11 mouse cellular contexts compared by ENCODE assay signal in genomic region chr11:72587537-72588233, GRCm38 (mm10). TPM values are rescaled to one million over a fixed set of nuclear protein-coding genes. Genes with fewer than 3 reads are reported as not detected.
A peak's percentile ranks its signal among the peaks of the same experiment; 100 is the strongest.
DNase-seq lines count a peak whose midpoint lies in the region.
"Had no signal": no experiment of that assay in that cellular context is flagged by ENCODE, and none has a peak within 500 bp of the region (broad histone marks: within the 10 kb centered on the region; RNA-seq: fewer than 3 reads in every experiment).

No protein-coding gene starts in this region.

- intact Hi-C loops in heart, postnatal 10 days (cut with DNase I), result no loop called here

- peak; percentile 28 for DNase-seq in heart, adult 11 months
- DNase-seq in heart, postnatal 10 days, result no peak
- peak; percentile 48 for DNase-seq in kidney, postnatal 14 days
- no peak for DNase-seq in kidney, adult 9 months
- DNase-seq in NIH3T3 (ENCODE audit: low read depth), result peak; percentile 17
- peak; percentile 29 for DNase-seq in lung, postnatal 14 days
- DNase-seq in spleen, adult 12 weeks (ENCODE audit: low spot score), result no peak
- no peak for DNase-seq in frontal cortex, postnatal 14 days (ENCODE audit: low spot score in 2 of 2)
- DNase-seq: cerebellum, postnatal 36 days; gastrocnemius, postnatal 36 days; right cerebral cortex, postnatal 14 days had no signal

RNA-seq across cellular contexts. Expression of gene Ube2g1, which starts 19.4 kb away (rescaled TPM):
- 10 to 100 TPM; 63.8 to 71.0 TPM for total RNA-seq in heart, postnatal 10 days (2021)

RNA-seq across cellular contexts. Expression of gene Spns3, which starts 37.4 kb away (rescaled TPM):
- under 1 TPM in 1 of 2 experiments, not detected in 1; 0.07 TPM for total RNA-seq in heart, postnatal 10 days (2021)

Comparison
In these comparisons a context has a peak if more than half of its experiments do, and no peak if none do; other contexts are left out.
1. DNase-seq: peak in heart, adult 11 months (single experiment), kidney, postnatal 14 days (single experiment), NIH3T3 (single experiment) and lung, postnatal 14 days (single experiment); none in heart, postnatal 10 days (0 of 2), kidney, adult 9 months (single experiment), spleen, adult 12 weeks (single experiment) and frontal cortex, postnatal 14 days (0 of 2).